Mouse (Mus musculus): ENCODE results near the gene Ddx31. TPM values are rescaled to one million over a fixed set of nuclear protein-coding genes. Genes with fewer than 3 reads are reported as not detected.

Ddx31 gene
- polyA plus RNA-seq, 1 experiment from 2014 or later = 12.6 TPM

- Histone ChIP-seq H3K9me3 (no peaks in the 10 kb centered on the region), H3K36me3 (no peaks in the 10 kb centered on the region; the same call in 1 of the 2 replicates), H3K4me3 (replicated peaks) (0 out of 2 replicates have a peak overlapping the region, but pooled peaks have one; percentile 14), H3K27ac (no peak overlapping the region), H3K27me3 (replicated peaks) (peaks cover 60% of the 10 kb centered on the region), H3K4me2 (peak overlapping the region; percentile 39), H3K9ac (no peak overlapping the region), H3K4me1 (peaks cover 16% of the 10 kb centered on the region; the same call in 1 of the 2 replicates)
- WGBS = 10% methylated on average over 10 of the region's 10 CpGs
- no peak for ATAC-seq (ENCODE audit: insufficient read depth, low FRiP score, low read depth)
Measured at GRCm38 (mm10) chr2:28907691-28908388, 67.6 kb downstream of the Ddx31 start.

GRCm38 (mm10) chr2:28908389-28909153 lies 68.4 kb downstream of the Ddx31 start:
- Histone ChIP-seq H3K4me1 (peaks cover 16% of the 10 kb centered on the region; the same call in 1 of the 2 replicates), H3K9me3 (no peaks in the 10 kb centered on the region), H3K9ac (no peak overlapping the region), H3K27me3 (replicated peaks) (peaks cover 67% of the 10 kb centered on the region), H3K4me2 (peak overlapping the region; percentile 39), H3K4me3 (replicated peaks) (0 out of 2 replicates have a peak overlapping the region, but pooled peaks have one; percentile 14), H3K27ac (no peak overlapping the region), H3K36me3 (no peaks in the 10 kb centered on the region; the same call in 1 of the 2 replicates)
- no peak for ATAC-seq (ENCODE audit: insufficient read depth, low FRiP score, low read depth)
- WGBS = 2% methylated on average over 39 of the region's 39 CpGs

- H3K27me3 ChIP-seq (replicated peaks) = peaks cover 74% of the 10 kb centered on the region
- H3K4me2 ChIP-seq = no peak overlapping the region
- peaks cover 16% of the 10 kb centered on the region; the same call in 1 of the 2 replicates for H3K4me1 ChIP-seq
- no peak overlapping the region for H3K9ac ChIP-seq
- H3K9me3 ChIP-seq = no peaks in the 10 kb centered on the region
- H3K36me3 ChIP-seq = no peaks in the 10 kb centered on the region; the same call in 1 of the 2 replicates
- H3K4me3 ChIP-seq (replicated peaks) = no peak overlapping the region
- no peak overlapping the region for H3K27ac ChIP-seq
- no peak for ATAC-seq (ENCODE audit: insufficient read depth, low FRiP score, low read depth)
- WGBS = 1% methylated on average over 41 of the region's 41 CpGs
Measured at GRCm38 (mm10) chr2:28909186-28909817, 69.1 kb downstream of the Ddx31 start.

- ATAC-seq (ENCODE audit: insufficient read depth, low FRiP score, low read depth) = no peak
- peaks cover 16% of the 10 kb centered on the region; the same call in 1 of the 2 replicates for H3K4me1 ChIP-seq
- H3K27ac ChIP-seq = no peak overlapping the region
- 10% methylated on average over 25 of the region's 25 CpGs for WGBS
- H3K4me2 ChIP-seq = no peak overlapping the region
- no peaks in the 10 kb centered on the region for H3K36me3 ChIP-seq
- no peaks in the 10 kb centered on the region for H3K9me3 ChIP-seq
- H3K4me3 ChIP-seq (replicated peaks) = no peak overlapping the region
- H3K27me3 ChIP-seq (replicated peaks) = peaks cover 82% of the 10 kb centered on the region
- no peak overlapping the region for H3K9ac ChIP-seq
Measured at GRCm38 (mm10) chr2:28909818-28910710, 69.9 kb downstream of the Ddx31 start.

GRCm38 (mm10) chr2:28910877-28911276 lies 70.7 kb downstream of the Ddx31 start:
- H3K27me3 ChIP-seq (replicated peaks) = peaks cover 90% of the 10 kb centered on the region
- no peak overlapping the region for H3K4me2 ChIP-seq
- peaks cover 16% of the 10 kb centered on the region; the same call in 1 of the 2 replicates for H3K4me1 ChIP-seq
- H3K9me3 ChIP-seq = no peaks in the 10 kb centered on the region
- H3K27ac ChIP-seq = no peak overlapping the region
- no peaks in the 10 kb centered on the region for H3K36me3 ChIP-seq
- no peak overlapping the region for H3K4me3 ChIP-seq (replicated peaks)
- no peak for ATAC-seq (ENCODE audit: insufficient read depth, low FRiP score, low read depth)
- WGBS = 12% methylated on average over 3 of the region's 3 CpGs
- no peak overlapping the region for H3K9ac ChIP-seq

- Histone ChIP-seq H3K27me3 (replicated peaks) (peaks cover 95% of the 10 kb centered on the region), H3K9me3 (no peaks in the 10 kb centered on the region), H3K4me2 (no peak overlapping the region), H3K4me1 (peaks cover 18% of the 10 kb centered on the region; the same call in 1 of the 2 replicates), H3K4me3 (replicated peaks) (no peak overlapping the region), H3K27ac (no peak overlapping the region), H3K9ac (no peak overlapping the region), H3K36me3 (no peaks in the 10 kb centered on the region)
- WGBS = 3% methylated on average over 44 of the region's 44 CpGs
- ATAC-seq (ENCODE audit: insufficient read depth, low FRiP score, low read depth) = no peak
Measured at GRCm38 (mm10) chr2:28911331-28912038, 71.3 kb downstream of the Ddx31 start.

GRCm38 (mm10) chr2:28912039-28912700 lies 72.0 kb downstream of the Ddx31 start:
- WGBS = 2% methylated on average over 33 of the region's 33 CpGs
- Histone ChIP-seq H3K4me2 (no peak overlapping the region), H3K9ac (no peak overlapping the region), H3K9me3 (no peaks in the 10 kb centered on the region), H3K27me3 (replicated peaks) (peaks cover 97% of the 10 kb centered on the region), H3K27ac (no peak overlapping the region), H3K4me1 (peaks cover 19% of the 10 kb centered on the region; the same call in 1 of the 2 replicates), H3K36me3 (no peaks in the 10 kb centered on the region), H3K4me3 (replicated peaks) (no peak overlapping the region)
- no peak for ATAC-seq (ENCODE audit: insufficient read depth, low FRiP score, low read depth)

- Histone ChIP-seq H3K36me3 (no peaks in the 10 kb centered on the region), H3K4me1 (peaks cover 18% of the 10 kb centered on the region; the same call in 1 of the 2 replicates), H3K27ac (no peak overlapping the region), H3K4me3 (replicated peaks) (no peak overlapping the region), H3K27me3 (replicated peaks) (peaks cover 97% of the 10 kb centered on the region), H3K4me2 (no peak overlapping the region), H3K9ac (no peak overlapping the region), H3K9me3 (no peaks in the 10 kb centered on the region)
- under 1% methylated on average over 4 of the region's 4 CpGs for WGBS
- ATAC-seq (ENCODE audit: insufficient read depth, low FRiP score, low read depth) = no peak
Measured at GRCm38 (mm10) chr2:28912961-28913360, 72.8 kb downstream of the Ddx31 start.

- Histone ChIP-seq H3K4me1 (peaks cover 7% of the 10 kb centered on the region; the same call in 1 of the 2 replicates), H3K4me3 (replicated peaks) (no peak overlapping the region), H3K27me3 (replicated peaks) (peaks cover 97% of the 10 kb centered on the region), H3K27ac (no peak overlapping the region), H3K9me3 (no peaks in the 10 kb centered on the region), H3K9ac (no peak overlapping the region), H3K36me3 (no peaks in the 10 kb centered on the region), H3K4me2 (no peak overlapping the region)
- 9% methylated on average over 2 of the region's 2 CpGs for WGBS
- ATAC-seq (ENCODE audit: insufficient read depth, low FRiP score, low read depth) = no peak
Measured at GRCm38 (mm10) chr2:28914121-28914520, 73.9 kb downstream of the Ddx31 start.

GRCm38 (mm10) chr2:28915104-28915738 lies 75.0 kb downstream of the Ddx31 start:
- no peaks in the 10 kb centered on the region for H3K9me3 ChIP-seq
- H3K4me1 ChIP-seq = 0 out of 2 replicates have a peak, but pooled peaks cover 4% of the 10 kb centered on the region
- H3K27me3 ChIP-seq (replicated peaks) = peaks cover 94% of the 10 kb centered on the region
- H3K36me3 ChIP-seq = no peaks in the 10 kb centered on the region
- no peak overlapping the region for H3K9ac ChIP-seq
- no peak overlapping the region for H3K4me3 ChIP-seq (replicated peaks)
- no peak overlapping the region for H3K4me2 ChIP-seq
- H3K27ac ChIP-seq = no peak overlapping the region
- WGBS = 4% methylated on average over 22 of the region's 22 CpGs
- no peak for ATAC-seq (ENCODE audit: insufficient read depth, low FRiP score, low read depth)

Measured in stomach, embryonic 15.5 days (tissue).